Mouse (Mus musculus): Measurements from ENCODE around the gene Ldlrap1.

- TF ChIP-seq CTCF (IDR thresholded peaks at IDR 0.05; ENCODE audit: low read depth) = no peak
- TF ChIP-seq EP300 (IDR thresholded peaks at IDR 0.05; ENCODE audit: low read depth) = no peak
Observed at GRCm38 (mm10) chr4:134719489-134719888, 48.3 kb downstream of the Ldlrap1 start.

All from heart, postnatal 0 days (tissue).